Mouse (Mus musculus) hematopoietic multipotent progenitor cell, adult 10-12 weeks (in vitro differentiated cells): Measurements from ENCODE around the gene Aurka. TPM values are rescaled to one million over a fixed set of nuclear protein-coding genes. Genes with fewer than 3 reads are reported as not detected.

Source experiments
- polyA plus RNA-seq: library from polyadenylated mRNA; stranded (reverse); fragments of >175 nt; gene quantifications from 2 replicates; pipeline ENCODE4 v1.2.3, GENCODE M21; 2012; ENCODE audit warnings: low replicate concordance

The Aurka gene
- polyA plus RNA-seq, result 1.8 and 9.8 TPM in 2 replicates

GRCm38 (mm10) chr2:172370411-172371223 is at the start of gene Aurka, which contains the start of gene Cstf1:
Gene Aurka, minus strand, starts transcription at chr2:172370535.
Gene Cstf1, plus strand, starts transcription at chr2:172370681.

GRCm38 (mm10) chr2:172393391-172394051 is 23.2 kb upstream of the Aurka start, which contains the start of gene Cass4:
Gene Cass4, plus strand, starts transcription at chr2:172393794.

GRCm38 (mm10) chr2:172345258-172345738 is 25.0 kb downstream of the Aurka start, which contains the start of gene Fam210b:
Gene Fam210b, plus strand, starts transcription at chr2:172345565.

Other genes with a start within 250 kb of the Aurka start
- gene Mc3r, start 122.0 kb downstream of the Aurka start, polyA plus RNA-seq, result not detected in 2 replicates
- gene Fam210b, start 25.0 kb downstream of the Aurka start, polyA plus RNA-seq, result 12.5 and 14.1 TPM in 2 replicates
- 3.2 and 14.8 TPM in 2 replicates for gene Cstf1, start 146 bp upstream of the Aurka start, polyA plus RNA-seq
- 1.8 and 6.8 TPM in 2 replicates for gene Cass4, start 23.3 kb upstream of the Aurka start, polyA plus RNA-seq
- gene Rtf2, start 70.0 kb upstream of the Aurka start, polyA plus RNA-seq, result 26.1 and 86.6 TPM in 2 replicates
- gene Gcnt7, start 88.1 kb upstream of the Aurka start, polyA plus RNA-seq, result not detected in 2 replicates
- 0.19 TPM in 1 of 2 replicates, not detected in the other for gene Fam209, start 102.0 kb upstream of the Aurka start, polyA plus RNA-seq
- gene Tfap2c, start 179.1 kb upstream of the Aurka start, polyA plus RNA-seq, result not detected in 2 replicates